Mouse (Mus musculus) hindlimb bud, embryonic 11.5 days (tissue): Measurements from ENCODE around the gene Ifih1.

Source experiments
- DNase-seq: peaks from one replicate; pipeline ENCODE4 v3.0.0-alpha.2; 2012; ENCODE audit warnings: low read depth, low spot score; ENCODE audit errors: extremely low spot score

The Ifih1 gene

DNA sequence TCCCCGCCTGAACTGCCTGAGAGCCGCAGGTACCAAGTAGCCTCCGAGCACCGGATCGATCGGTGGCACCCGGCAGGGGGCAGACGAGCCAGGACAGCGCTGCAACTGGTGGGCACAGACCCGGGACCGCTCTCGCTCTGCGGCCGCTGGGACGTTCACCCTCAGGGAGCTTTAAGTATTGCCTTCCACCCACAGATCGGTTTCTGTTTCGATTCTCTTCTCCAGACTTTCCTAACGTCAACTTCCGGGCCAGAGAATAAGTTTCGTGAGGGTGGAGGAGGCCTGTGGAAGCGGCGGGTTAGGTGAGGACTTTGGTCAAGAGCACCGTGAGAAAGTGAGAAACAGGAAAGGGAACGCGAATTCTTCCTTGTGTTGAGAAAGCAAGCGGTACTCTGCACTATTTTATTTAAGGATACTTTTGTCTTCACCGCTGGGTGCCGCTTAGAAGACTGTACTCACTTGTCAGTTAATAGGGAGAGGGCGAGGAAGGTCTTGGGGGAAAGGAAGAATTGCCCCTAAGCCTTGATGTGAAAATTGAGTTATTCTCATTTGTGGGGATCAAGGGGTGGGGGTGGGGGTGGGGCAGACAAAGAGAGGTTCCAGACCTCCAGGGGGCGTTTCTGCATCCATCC lies at the start of gene Ifih1:
TSS of gene Ifih1 (minus strand) at position 242 of the 632 bp plus-strand sequence.
- DNase-seq: no peak

DNA sequence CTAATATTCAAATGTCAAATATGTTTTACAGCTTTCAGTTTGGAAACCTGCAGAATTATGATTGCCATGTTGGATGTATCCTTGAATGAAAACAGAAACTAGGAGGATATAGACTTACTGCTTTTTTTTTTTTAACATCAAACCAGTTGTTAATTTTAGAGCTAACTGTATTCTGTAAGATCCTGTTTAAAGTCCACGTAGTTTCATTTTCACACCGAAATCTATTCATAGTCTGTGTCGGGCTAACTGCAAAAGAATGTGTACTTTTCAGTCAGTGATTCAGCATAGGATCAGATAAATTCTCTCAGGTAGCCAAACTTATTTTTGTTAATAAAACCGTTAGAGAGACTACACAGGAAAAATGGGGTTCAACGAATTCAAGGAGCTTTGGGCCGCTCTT lies 39.9 kb upstream of the Ifih1 start:
- DNase-seq: no peak

GRCm38 (mm10) chr2:62684989-62685595 lies 39.0 kb upstream of the Ifih1 start:
- DNase-seq: no peak

GRCm38 (mm10) chr2:62681667-62682066 lies 35.6 kb upstream of the Ifih1 start:
- no peak for DNase-seq

DNA sequence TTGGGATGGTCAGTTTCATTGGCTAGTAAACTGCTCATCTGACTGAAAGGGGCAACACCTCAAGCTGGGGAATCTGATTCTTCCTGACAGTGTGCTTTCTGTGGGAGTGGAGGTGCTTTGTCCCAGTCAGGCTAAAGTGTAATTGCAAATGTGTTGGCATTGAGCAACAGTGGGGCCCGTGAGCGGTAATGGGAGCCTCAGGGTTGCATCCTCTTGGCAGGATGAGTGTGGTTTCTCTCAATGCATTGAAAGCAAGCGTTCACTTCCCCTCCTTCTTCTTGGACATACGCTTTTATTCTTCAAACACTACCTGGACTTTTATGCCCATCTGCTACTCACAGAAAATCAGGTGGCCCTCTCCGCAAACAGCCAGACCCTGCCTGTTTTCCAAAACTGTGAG lies 26.7 kb upstream of the Ifih1 start:
- DNase-seq: no peak

DNA sequence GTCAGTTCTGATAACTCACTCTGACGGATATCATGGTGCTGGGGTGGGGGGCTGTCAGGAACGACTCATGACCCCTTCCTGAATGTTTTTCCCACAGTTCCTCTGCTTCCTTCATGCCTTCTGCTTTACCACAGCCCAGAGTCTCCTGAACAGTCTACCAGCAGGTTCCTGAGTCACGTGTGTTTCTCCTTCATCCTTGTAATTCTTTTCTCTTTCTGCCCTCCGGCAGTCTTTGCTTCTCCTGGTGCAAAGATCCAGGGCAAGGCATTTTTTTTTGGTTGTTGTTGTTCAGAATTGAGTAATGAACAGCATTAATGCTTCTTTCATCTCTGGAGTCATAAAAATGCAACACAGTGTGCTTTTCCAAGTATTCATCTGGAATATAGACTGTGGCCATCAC lies 24.7 kb upstream of the Ifih1 start:
- no peak for DNase-seq

DNA sequence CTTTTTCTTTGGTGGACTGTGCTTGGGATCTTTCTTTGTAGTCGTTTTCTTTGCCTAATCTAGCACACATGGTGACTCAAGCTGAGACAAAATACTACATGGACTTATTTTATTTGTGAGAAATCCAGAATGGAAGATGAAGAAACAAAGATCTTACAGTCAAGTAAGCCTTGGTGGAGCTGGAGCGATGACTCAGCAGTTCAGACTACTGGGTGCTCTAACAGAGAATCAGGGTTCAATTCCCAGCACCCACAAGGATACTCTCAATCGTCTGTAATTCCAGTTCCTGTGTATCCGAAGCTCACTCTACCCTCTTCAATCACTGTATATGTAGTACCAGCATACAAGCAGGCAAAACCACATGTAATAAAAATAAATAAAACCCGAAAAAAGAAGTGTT lies 24.2 kb upstream of the Ifih1 start:
- DNase-seq: no peak

- DNase-seq: no peak
Observed at GRCm38 (mm10) chr2:62669848-62670247, 23.8 kb upstream of the Ifih1 start.

DNA sequence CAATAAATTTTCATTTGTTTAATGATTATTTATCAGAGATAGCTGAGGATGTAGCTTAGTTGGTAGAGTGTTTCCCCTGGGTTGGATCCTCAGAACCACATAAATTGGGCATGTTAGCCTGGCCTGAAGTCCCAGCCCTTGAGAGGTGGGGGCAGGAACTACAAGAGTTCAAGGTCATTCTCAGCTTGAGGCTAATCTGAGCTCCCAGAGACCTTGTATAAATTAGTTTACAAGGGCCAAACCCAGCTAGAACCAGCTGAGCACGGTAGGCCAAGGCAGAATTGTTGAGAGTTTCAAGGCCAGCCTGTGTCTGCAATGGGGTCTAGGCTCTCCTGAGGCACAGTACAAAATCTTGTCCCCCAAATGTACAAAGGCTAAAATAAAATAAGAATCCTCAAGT lies 19.5 kb upstream of the Ifih1 start:
- DNase-seq: no peak

- no peak for DNase-seq
Observed at GRCm38 (mm10) chr2:62664839-62665238, 18.8 kb upstream of the Ifih1 start.

- no peak for DNase-seq
Observed at GRCm38 (mm10) chr2:62664135-62664670, 18.1 kb upstream of the Ifih1 start, which contains the start of gene Gca. Gca (plus strand) TSS chr2:62664285.

DNA sequence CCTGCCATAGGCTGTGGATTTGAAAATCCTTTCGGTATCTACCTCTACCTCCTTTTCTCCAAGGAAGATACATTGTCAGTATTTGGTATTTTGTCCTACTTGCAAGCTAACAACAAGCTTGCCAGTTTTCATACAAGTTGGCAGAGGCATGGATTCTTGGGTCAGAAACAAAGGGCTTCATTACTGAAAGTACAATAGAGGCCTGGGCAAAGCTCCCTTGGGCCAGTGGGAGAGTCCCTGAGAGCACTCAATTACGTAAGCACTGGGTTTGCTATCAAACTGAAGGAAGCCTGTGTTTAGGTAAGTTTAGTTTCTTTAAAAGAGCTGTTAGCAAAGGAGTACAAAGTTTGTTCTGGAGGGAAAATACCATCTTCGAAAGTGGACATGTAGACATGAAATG lies 16.5 kb upstream of the Ifih1 start:
- DNase-seq: no peak

DNA sequence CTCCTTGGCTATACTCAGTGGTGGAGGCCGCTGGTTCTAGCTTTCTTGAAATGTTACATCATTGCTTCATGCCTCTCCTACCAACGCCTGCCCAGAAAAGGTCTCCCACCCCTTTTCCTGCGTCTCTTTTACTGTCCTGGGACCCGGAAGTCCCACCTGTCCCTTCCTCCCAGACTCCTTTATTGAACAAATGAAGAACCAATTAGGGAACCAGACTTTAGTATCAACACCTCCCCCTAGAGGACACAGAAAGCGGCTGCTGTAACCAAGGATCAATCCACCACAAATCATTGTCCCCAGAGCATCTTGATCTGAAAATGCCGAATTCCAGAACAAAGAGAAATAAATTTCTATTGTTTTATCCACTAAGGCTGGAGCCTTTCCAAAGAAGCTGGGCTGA lies 14.5 kb upstream of the Ifih1 start:
- no peak for DNase-seq

DNA sequence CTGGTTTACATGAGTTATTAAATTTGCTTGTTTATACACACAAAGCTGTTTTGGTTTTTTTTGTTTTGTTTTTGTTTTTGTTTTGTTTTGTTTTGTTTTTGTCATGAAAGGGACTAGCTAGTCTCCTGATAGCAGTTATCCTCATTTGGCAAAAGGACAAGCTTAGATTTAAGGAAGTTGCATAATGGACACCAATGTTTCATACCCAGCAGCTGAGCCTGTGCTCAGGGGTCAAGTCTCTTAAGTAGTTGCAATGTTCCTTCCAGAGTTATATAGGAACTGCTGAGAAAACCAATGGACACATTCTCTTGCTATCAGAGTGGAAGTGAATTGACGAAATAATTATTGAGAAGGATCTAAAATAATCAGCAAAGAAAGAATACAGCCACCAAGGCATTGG lies 10.0 kb upstream of the Ifih1 start:
- DNase-seq: no peak

- DNase-seq: no peak
Observed at GRCm38 (mm10) chr2:62654519-62655338, 8.7 kb upstream of the Ifih1 start.

DNA sequence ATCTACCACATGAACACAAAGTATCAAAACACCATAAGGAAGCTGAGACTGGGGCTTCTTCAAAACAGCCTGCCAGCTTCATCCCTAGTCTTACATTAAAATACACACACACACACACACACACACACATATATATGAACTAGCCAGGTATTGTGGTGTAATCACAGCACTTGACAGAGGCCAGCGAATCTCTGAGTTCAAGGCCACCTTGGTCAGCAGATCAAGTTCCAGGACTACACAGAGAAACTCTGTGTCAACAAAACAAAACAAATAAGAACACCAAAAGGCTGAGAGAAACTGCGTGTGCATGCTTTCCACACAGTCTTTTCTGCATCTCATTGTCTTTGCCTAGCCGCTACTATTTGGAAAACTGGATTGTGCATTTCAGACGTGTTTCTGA lies 6.4 kb upstream of the Ifih1 start:
- no peak for DNase-seq

DNA sequence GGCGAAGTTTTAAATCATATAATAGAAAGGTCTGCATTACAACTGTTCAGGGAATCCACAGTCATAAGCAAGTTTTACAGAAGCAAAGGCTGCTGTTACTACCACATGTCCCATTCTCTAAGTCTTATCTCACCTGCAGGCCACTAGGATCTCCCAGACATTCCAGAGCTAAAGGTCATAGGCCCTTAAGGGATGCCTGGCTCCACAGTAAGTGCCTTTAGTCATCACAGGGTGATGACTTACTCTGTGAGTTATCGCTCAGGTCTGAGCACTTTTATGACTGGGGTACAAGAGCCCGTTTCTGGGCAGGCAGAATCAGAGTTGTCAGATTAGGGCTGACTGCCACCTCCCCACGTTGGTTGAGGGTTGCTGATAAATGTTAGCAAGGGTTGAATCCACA lies 5.8 kb upstream of the Ifih1 start:
- DNase-seq: no peak

DNA sequence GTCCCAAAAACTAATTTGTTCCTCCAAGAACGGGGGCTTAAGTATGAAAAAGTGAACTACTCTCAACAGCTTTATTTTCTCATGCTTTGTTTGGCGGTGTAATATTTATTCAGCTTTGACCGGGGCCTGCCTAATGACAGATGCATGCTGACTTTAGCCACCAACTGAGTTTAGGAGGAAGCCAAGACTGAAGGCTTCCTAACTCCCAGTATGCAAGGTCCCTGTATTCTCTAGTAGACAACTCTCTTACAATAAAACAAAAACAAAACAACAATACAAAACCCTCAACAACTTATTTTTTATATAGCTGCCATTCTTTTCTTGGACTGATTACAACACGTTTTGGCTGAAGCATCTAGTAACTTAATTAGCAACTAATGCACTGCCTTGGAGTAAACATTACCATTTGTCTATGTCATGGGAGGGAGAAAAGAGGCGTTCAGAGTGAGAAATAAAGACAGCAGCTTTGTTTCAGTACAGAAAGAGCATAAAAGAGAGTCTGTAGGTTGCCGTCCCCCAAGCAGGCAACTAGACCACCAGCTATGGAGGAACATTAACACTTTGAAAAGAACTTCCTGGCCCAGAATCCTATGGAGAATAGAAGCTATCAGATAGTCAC lies 725 bp upstream of the Ifih1 start:
- no peak for DNase-seq

GRCm38 (mm10) chr2:62645475-62645874 lies 580 bp downstream of the Ifih1 start:
- DNase-seq: no peak

GRCm38 (mm10) chr2:62644891-62645290 lies 1.2 kb downstream of the Ifih1 start:
- DNase-seq: no peak
